Mouse (Mus musculus) testis, adult 2 months (tissue): ENCODE data around the gene Chrne.

Source experiments
- CTCF ChIP-seq: fragments of 200-500 bp; IDR thresholded peaks from 2 replicates; pipeline ENCODE4 v1.5.1; 2012; ENCODE audit warnings: low read depth, mild to moderate bottlenecking, inconsistent platforms, low read length, moderate library complexity; ENCODE audit not compliant: control insufficient read depth, insufficient read depth, insufficient replicate concordance
- POLR2A ChIP-seq: fragments of 200-500 bp; IDR thresholded peaks from 2 replicates; pipeline ENCODE4 v1.6.1; 2012; ENCODE audit warnings: low read depth, mild to moderate bottlenecking, inconsistent platforms, low read length, moderate library complexity; ENCODE audit not compliant: control insufficient read depth

GRCm38 (mm10) chr11:70654923-70655570 is 36.0 kb upstream of the Chrne start:
- TF ChIP-seq POLR2A = peak; percentile 58; the same call in 1 of the 2 replicates
- TF ChIP-seq CTCF = no peak
